Mouse (Mus musculus) G1E-ER4 (cell line): Measurements from ENCODE around the gene Nploc4. TPM values are rescaled to one million over a fixed set of nuclear protein-coding genes. Genes with fewer than 3 reads are reported as not detected.

Experiments
- GATA1 ChIP-seq: IDR thresholded peaks from one replicate; pipeline ENCODE4 v1.8.0; 2012; ENCODE audit warnings: low read length, inconsistent platforms
- polyA plus RNA-seq: library from polyadenylated mRNA; stranded (reverse); fragments of >175 nt; gene quantifications from 2 replicates; pipeline ENCODE4 v1.2.3, GENCODE M21; 2012

The Nploc4 gene
- polyA plus RNA-seq, 1 experiment = 55.2 TPM

- no peak for TF ChIP-seq GATA1
Measured at GRCm38 (mm10) chr11:120454965-120455364, 17.5 kb upstream of the Nploc4 start.

GRCm38 (mm10) chr11:120453306-120453705, 15.8 kb upstream of the Nploc4 start, which contains the start of gene Pde6g:
TSS of gene Pde6g (minus strand) at chr11:120453500.
- TF ChIP-seq GATA1 = no peak

DNA sequence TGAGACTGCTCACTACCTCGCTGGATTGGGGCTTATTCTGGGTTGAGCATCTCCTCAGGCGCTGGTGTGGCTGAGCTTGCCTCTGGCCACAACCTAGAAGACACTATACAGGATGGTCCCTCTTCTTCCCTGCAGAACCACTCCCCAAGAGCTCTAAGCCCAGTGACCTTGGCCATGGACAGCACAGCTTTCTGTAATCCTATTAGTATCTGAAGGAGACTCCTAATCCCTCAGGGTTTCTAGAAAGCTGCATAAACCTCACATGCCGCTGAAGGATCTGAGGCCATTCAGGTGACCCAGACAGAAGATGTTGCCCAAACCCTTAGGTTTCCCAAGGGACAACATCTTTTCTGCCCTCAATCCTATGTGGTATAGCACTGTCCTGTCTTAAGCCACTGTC, 14.7 kb upstream of the Nploc4 start:
- no peak for TF ChIP-seq GATA1

GRCm38 (mm10) chr11:120447179-120447578, 9.7 kb upstream of the Nploc4 start:
- no peak for TF ChIP-seq GATA1

DNA sequence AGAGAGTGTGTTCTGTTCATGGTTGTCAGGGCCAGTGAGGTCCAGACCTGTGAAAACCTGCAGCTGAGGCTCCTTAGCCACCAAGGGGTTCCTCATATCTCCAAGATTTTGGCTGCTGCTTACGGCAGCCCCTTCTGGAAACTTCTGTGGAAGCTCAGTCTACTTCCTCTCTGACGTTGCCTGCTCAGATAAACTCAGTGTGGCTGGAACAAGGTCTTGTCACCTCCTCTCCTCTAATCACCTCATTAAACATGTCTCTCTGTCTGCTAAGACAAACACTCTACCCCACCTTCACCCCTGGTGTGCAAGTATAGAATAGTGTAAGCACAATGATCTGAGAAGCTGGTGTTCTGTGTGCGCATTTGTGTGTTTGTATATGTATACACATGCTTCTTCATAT, 8.0 kb upstream of the Nploc4 start:
- no peak for TF ChIP-seq GATA1

DNA sequence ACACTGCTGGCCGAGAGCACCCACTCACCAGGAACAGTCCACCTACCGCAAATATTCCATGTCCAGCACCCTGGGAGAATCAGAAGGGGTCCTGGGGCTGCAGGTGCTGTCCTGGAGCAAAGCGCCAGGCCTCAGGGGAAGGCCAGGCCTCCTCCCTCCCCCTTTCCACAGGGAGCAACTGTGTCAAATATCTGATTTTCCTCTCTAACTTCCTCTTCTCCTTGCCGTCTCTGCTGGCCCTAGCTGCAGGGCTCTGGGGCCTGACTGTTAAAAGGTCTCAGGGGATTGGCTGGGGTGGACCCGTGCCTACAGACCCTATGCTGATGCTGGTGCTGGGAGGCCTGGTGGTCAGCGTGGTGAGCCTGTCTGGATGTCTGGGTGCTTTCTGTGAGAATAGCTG, 6.6 kb upstream of the Nploc4 start:
- no peak for TF ChIP-seq GATA1

DNA sequence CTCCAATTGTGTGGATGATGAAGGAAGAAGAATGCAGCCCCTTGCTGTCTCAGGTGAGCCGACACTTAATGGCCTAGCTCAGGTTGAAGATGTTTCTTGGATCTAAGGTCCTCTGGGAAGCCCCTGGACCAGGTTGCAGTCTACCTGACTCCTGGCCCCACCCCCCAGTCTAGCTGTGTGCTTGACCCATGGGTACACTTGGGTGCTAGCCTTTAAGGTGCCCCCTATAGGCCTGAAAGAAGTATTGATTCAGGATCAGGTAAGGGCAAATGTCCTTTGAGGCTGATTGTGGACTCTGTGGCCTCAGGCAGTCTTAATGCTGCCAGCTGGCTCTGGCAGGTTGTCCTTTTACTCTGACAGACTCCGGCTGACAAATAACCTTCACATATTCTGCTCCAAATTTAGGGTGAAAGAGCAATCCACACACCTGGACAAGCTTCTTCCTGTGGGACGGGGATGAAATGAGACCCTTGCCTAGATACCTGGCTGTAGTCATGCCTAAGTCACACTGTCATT, 5.3 kb upstream of the Nploc4 start:
- TF ChIP-seq GATA1 = no peak

- no peak for TF ChIP-seq GATA1
Measured at GRCm38 (mm10) chr11:120442344-120442743, 4.8 kb upstream of the Nploc4 start, which contains the start of gene Tspan10. TSS of gene Tspan10 (plus strand) at chr11:120442644.

- no peak for TF ChIP-seq GATA1
Measured at GRCm38 (mm10) chr11:120437857-120438385, 413 bp upstream of the Nploc4 start.

DNA sequence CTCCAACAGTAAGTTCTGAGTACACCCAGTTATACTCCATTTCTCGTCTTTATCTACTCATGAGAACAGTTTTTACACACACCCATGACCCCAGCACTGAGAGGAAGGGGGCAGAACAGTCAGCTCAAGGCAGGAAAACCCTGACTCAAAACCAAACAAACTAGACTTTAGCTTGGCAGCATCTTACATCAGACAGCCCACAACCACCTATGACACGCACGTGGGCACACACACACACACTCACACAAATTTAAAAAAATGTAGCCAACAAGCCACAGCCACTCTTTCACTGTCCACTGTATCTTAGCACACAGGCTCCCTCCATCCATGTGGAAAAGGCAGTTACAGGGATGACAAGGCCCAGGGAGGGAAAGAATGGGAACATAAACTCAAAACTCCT, 10.8 kb downstream of the Nploc4 start:
- TF ChIP-seq GATA1 = no peak

DNA sequence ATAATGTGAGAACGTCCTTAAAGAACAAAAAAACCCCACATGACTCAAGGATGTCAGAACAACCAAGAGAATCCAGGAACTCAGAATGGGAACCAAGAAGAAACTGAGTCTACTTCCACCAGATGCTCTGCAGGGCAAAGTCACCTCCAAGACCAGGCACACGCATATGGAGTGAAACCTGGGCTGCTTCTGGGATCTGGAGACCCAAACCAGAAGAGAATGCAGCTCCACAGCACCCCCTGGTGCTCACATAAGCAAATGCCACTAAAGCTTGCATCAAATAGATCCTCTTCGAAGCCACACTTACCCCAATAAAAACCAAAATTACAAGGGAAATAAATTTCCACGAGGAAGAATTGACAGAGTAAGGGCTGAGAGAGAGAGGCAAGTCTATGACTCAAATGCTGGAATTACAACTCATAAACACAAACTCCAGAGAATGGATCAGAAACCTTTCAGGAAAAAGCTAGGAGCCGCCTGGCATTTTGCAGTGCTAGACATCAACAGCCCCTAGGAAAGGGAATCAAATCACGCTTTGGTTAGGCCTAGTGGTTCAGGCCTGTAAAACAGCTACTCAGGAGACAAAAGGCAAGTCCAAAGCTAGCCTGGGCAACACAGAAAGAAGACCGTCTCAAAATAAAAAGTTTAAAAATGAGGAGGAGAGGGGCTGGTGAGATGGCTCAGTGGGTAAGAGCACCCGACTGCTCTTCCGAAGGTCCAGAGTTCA, 13.8 kb downstream of the Nploc4 start:
- TF ChIP-seq GATA1 = no peak

DNA sequence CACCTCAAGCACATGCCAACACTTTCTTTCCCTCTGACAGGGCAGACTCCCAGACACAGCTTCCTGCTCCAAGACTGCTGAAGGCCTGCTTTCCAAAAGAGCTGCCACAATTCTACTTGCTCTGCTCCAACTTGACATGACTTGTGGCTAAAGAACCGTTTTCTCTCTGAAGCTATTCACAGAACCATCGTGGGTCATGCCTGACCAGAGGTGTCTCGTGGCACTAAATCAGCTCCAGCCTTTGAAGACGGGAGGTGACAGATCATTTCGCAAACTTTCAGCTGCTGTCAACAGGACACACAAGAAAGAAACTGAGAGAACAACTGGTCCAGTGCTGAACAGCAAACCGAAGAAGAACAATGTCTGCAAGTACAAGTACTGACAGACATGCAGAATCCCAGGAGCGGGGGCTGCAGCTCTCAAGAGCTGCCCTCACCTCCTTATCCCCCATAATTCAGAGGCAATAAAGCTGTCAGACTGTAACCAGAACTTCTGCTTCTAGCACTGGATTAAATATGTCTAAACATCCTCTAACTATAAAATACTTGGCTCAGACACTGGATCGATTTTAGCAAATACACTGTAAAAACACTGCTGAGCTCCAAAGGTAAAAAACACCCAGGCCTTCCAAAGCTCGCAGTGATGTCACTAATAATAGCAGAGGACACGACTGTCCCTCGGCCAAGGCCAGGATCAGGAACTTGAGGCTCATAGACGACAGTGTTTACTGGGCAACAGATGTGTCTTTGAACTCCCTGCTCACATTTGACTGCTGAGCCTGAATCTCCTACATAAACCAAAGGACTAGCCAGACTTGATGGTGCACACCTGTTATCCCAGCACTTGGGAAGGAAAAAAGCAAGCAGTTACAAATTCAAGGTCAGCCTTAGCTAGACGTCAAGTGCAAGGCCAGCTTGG, 14.6 kb downstream of the Nploc4 start:
- no peak for TF ChIP-seq GATA1

DNA sequence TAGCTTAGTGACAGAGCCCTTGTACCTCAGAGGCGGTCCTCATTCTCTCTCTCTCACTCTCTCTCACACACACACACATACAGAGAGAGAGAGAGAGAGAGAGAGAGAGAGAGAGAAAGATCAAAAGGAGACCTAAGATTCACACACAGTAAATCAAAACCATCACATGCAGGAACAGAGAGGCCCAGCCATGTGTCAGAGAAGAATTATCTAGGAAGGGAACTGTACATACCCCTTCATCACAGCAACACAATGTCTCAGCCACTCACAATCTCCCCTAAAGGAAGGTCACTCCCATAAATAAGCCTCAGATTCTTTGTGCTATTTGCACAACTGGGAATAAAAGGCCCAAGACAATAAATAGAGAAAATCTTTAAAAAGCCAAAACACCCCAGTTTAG, 18.9 kb downstream of the Nploc4 start:
- TF ChIP-seq GATA1 = no peak

GRCm38 (mm10) chr11:120417852-120418251, 19.7 kb downstream of the Nploc4 start:
- TF ChIP-seq GATA1 = no peak

DNA sequence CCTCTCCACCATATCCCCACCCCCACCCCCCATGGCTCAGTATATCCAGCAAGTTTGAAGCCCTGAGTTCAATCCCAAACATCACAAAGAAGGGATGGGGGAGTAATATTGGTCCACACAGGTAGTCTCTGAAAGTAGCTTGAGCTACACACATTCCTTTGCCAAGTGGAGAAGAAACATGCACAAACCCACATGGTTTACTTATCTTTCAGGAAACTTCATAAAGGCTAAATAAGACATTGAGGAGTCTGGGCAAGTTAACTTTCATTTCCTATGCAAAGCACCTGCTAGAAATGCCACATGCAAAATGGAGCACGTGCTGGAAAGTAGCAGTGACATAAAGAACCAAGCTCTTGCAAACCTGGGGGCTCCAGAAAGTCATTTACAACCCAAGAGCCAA, 31.1 kb downstream of the Nploc4 start:
- TF ChIP-seq GATA1 = no peak

GRCm38 (mm10) chr11:120405867-120406266, 31.6 kb downstream of the Nploc4 start:
- TF ChIP-seq GATA1 = peak; percentile 58
